Mouse (Mus musculus): ENCODE data around the gene Zfp277.

DNA sequence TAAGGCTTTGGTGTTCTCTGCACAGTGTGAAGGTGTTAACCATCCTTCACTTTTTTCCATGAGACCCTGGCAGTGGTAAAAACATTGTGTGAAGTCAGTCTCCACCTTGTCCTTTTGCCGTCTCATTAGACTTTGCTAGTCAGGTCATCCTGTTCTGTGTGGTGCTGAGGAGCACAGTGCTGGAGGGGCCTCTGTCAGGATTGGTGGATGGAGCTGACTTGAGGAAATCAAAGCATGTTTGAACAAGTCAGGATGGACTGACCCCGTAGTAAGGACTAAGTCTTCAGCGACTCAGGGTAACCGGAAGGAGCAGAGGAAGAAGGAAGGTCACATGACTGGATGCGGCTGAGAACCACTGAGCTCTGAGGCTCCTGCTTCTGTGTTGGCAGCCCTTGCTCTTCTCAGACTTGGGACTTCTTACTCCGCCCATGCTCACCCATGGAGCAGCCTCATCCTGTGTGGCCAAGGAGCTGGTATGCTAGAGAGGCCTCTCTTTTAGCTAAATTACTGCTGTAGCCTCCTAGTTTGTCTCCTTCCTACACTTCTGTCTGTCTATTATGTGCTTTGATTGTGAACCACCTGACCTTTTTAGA is 14.1 kb upstream of the Zfp277 start:
- no peak for TF ChIP-seq CTCF (IDR thresholded peaks at IDR 0.05; ENCODE audit: low read depth)
- no peak for TF ChIP-seq EP300 (IDR thresholded peaks at IDR 0.05; ENCODE audit: low read depth)
